Mouse (Mus musculus) adrenal gland, postnatal 4 days (tissue): ENCODE measurements at regions not wholly inside any gene's neighbourhood (a gene's known extent, or its start where the extent isn't known, plus 50 kb on each side); places are given as distances from the start of the nearest gene placed in this dataset.

ENCODE experiments used
- DNase-seq, 2 experiments: peaks; one replicate each; pipeline ENCODE4 v3.0.0; 2021 to 2022; ENCODE audit warnings: low spot score in 2 of 2, mixed read lengths in 2 of 2

GRCm38 (mm10) chr13:34576392-34576791, 76.9 kb downstream of the Pxdc1 start:
- DNase-seq, result no peak

GRCm38 (mm10) chr13:34575997-34576314, 77.3 kb downstream of the Pxdc1 start:
- DNase-seq, result no peak

GRCm38 (mm10) chr13:34575179-34575996, 77.9 kb downstream of the Pxdc1 start:
- DNase-seq, result no peak

- DNase-seq, result no peak
Measured at GRCm38 (mm10) chr13:34569312-34569711, 84.0 kb downstream of the Pxdc1 start.

- no peak for DNase-seq
Measured at GRCm38 (mm10) chr13:34566687-34567086, 86.6 kb downstream of the Pxdc1 start.

- DNase-seq, result no peak
Measured at GRCm38 (mm10) chr13:34550130-34550884, 103.0 kb downstream of the Pxdc1 start.

- DNase-seq, result no peak
Measured at GRCm38 (mm10) chr13:34540646-34541045, 112.6 kb downstream of the Pxdc1 start.

- no peak for DNase-seq
Measured at GRCm38 (mm10) chr13:34533896-34534295, 119.4 kb downstream of the Pxdc1 start.

GRCm38 (mm10) chr13:34511332-34511731, 142.0 kb downstream of the Pxdc1 start:
- DNase-seq, result no peak

GRCm38 (mm10) chr13:34507224-34507623, 146.1 kb downstream of the Pxdc1 start:
- DNase-seq, result no peak

- DNase-seq, result no peak
Measured at GRCm38 (mm10) chr13:34505861-34506260, 147.4 kb downstream of the Pxdc1 start.

GRCm38 (mm10) chr13:34504879-34505278, 148.4 kb downstream of the Pxdc1 start:
- DNase-seq, result no peak

GRCm38 (mm10) chr13:34498910-34499309, 153.9 kb upstream of the Slc22a23 start:
- DNase-seq, result no peak

GRCm38 (mm10) chr13:34497667-34498066, 152.7 kb upstream of the Slc22a23 start:
- DNase-seq, result no peak

GRCm38 (mm10) chr13:34484831-34485230, 139.8 kb upstream of the Slc22a23 start:
- no peak for DNase-seq

GRCm38 (mm10) chr13:34481461-34481860, 136.5 kb upstream of the Slc22a23 start:
- DNase-seq, result no peak

- no peak for DNase-seq
Measured at GRCm38 (mm10) chr13:34470410-34470809, 125.4 kb upstream of the Slc22a23 start.

GRCm38 (mm10) chr13:34469568-34469967, 124.6 kb upstream of the Slc22a23 start:
- no peak for DNase-seq

GRCm38 (mm10) chr13:34468132-34468748, 123.3 kb upstream of the Slc22a23 start:
- DNase-seq, result no peak

- no peak for DNase-seq
Measured at GRCm38 (mm10) chr13:34465862-34466430, 121.0 kb upstream of the Slc22a23 start.

GRCm38 (mm10) chr13:34465456-34465855, 120.5 kb upstream of the Slc22a23 start:
- no peak for DNase-seq

- no peak for DNase-seq
Measured at GRCm38 (mm10) chr13:34464221-34464620, 119.2 kb upstream of the Slc22a23 start.
